Mouse (Mus musculus) embryonic fibroblast, embryonic 13.5 days (primary cell): ENCODE results near the gene Usp39.

ENCODE experiments used
- CTCF ChIP-seq: IDR thresholded peaks from 2 replicates; pipeline ENCODE4 v1.5.1; 2011; ENCODE audit warnings: mild to moderate bottlenecking, control low read depth, low read length, moderate library complexity, borderline replicate concordance; ENCODE audit not compliant: insufficient read depth
- POLR2A ChIP-seq: IDR thresholded peaks from 2 replicates; pipeline ENCODE4 v1.6.1; 2011; ENCODE audit warnings: low read depth, mild to moderate bottlenecking, control low read depth, low read length, moderate library complexity

- no peak for TF ChIP-seq CTCF
- no peak; the same call in 1 of the 2 replicates for TF ChIP-seq POLR2A
Observed at GRCm38 (mm10) chr6:72345633-72346032, 649 bp upstream of the Usp39 start.
